Mouse (Mus musculus) stomach, postnatal 0 days (tissue): ENCODE measurements around the gene Rfx8. TPM values are rescaled to one million over a fixed set of nuclear protein-coding genes. Genes with fewer than 3 reads are reported as not detected.
"Not testable (repeated sequence)": the region's sequence is repeated elsewhere in the genome, so short reads cannot be mapped to it uniquely, and the experiment has no call there.

Experiments used
- ATAC-seq: fragments of 200-750 bp; cut with Nextera tagmentation; 2 replicates; pipeline ENCODE4 v1.8.0; 2017; ENCODE audit not compliant: low FRiP score, low TSS enrichment
- DNase-seq: peaks from one replicate; pipeline ENCODE4 v3.0.0-alpha.2; 2016; ENCODE audit warnings: low spot score
- H3K27ac ChIP-seq: fragments of 300-500 bp; sonication (generic); replicated peaks from 2 replicates; pipeline ENCODE4 v1.5.1; 2014; ENCODE audit warnings: mild to moderate bottlenecking, control low read depth
- H3K27me3 ChIP-seq: fragments of 300-500 bp; sonication (generic); 2 replicates; pipeline ENCODE4 v1.6.1; 2014; ENCODE audit warnings: low read length; ENCODE audit not compliant: control insufficient read depth, insufficient read depth
- H3K36me3 ChIP-seq: fragments of 300-500 bp; sonication (generic); 2 replicates; pipeline ENCODE4 v1.6.1; 2014; ENCODE audit warnings: low read length, mixed read lengths; ENCODE audit not compliant: control insufficient read depth, insufficient read depth
- H3K4me1 ChIP-seq: fragments of 300-500 bp; sonication (generic); replicated peaks from 2 replicates; pipeline ENCODE4 v1.6.1; 2014; ENCODE audit warnings: antibody characterized with exemption; ENCODE audit not compliant: control insufficient read depth, insufficient read depth
- H3K4me2 ChIP-seq: fragments of 300-500 bp; sonication (generic); replicated peaks from 2 replicates; pipeline ENCODE4 v1.6.1; 2014; ENCODE audit warnings: low read depth, mild to moderate bottlenecking, control low read depth, moderate library complexity
- H3K4me3 ChIP-seq: fragments of 300-500 bp; sonication (generic); 2 replicates; pipeline ENCODE4 v1.5.1; 2014; ENCODE audit warnings: low read depth, low read length, control low read depth
- H3K9ac ChIP-seq: fragments of 300-500 bp; sonication (generic); 2 replicates; pipeline ENCODE4 v1.6.1; 2014; ENCODE audit warnings: mild to moderate bottlenecking, low read length, control low read depth, mixed read lengths
- H3K9me3 ChIP-seq: fragments of 300-500 bp; sonication (generic); 2 replicates; pipeline ENCODE4 v1.6.1; 2016; ENCODE audit warnings: low read length; ENCODE audit not compliant: control insufficient read depth
- CTCF ChIP-seq: IDR thresholded peaks from 2 replicates; pipeline ENCODE4 v1.5.1; 2016; ENCODE audit warnings: antibody characterized with exemption, low read depth, mild to moderate bottlenecking, moderate library complexity
- EP300 ChIP-seq: optimal IDR thresholded peaks from 2 replicates; pipeline ENCODE3; 2016; ENCODE audit warnings: antibody characterized with exemption
- WGBS: fragments of 180-500 bp; shearing (Covaris S2); extraction: QIAGEN DNeasy Blood & Tissue Kit; methylation state at CpG from one replicate; pipeline ENCODE4 v1.1.7; 2014; 5-methylcytosine and 5-hydroxymethylcytosine counted together
- polyA plus RNA-seq: library from polyadenylated mRNA; unstranded; fragments of >200 nt; fragmentation: Nextera tagmentation; extraction: Ambion mirVana; gene quantifications from 2 replicates; pipeline ENCODE4 v1.2.1, GENCODE M21; 2015

Rfx8 gene
- polyA plus RNA-seq, 1 experiment from 2014 or later: 0.06 TPM

DNA sequence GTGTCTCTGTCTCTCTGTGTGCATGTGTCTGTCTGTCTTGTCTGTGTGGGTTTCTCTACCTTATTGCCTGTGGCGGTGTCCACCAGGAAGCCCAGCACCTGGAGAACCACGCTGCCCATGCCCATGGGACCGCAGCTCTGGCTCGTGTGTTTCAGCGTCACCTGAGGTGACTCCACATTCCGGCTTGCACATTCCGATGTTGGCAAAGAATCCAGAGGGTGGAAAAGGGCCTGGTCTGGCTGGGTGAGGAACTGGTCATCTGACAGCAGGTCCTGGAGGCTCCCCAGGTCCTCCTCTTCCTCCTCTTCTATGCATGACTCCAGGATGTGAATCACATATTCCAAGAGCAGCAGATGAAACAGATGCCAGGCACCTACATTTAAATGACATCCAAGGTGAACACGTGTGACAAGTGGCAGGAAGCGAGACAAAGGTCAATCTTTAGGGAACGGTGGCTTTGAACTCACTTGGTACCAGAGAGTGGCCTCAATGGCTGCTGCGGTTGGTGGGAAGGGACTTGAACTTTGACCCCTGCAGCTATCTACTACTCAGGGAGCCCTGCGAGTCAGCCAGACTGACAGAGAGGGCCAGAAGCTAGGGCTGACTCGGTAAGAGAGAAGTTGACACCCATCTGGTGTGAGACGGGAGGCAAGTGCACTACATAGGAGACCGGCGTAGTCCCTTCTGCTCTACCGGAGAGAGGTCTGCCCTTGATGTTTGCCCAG lies 50.4 kb downstream of the Rfx8 start:
- Histone ChIP-seq H3K4me1 (no peaks in the 10 kb centered on the region), H3K27ac (no peak overlapping the region), H3K9ac (no peak overlapping the region), H3K9me3 (no peaks in the 10 kb centered on the region), H3K4me3 (no peak overlapping the region), H3K4me2 (no peak overlapping the region), H3K36me3 (no peaks in the 10 kb centered on the region), H3K27me3 (no peaks in the 10 kb centered on the region)
- ATAC-seq (no peak), DNase-seq (no peak)
- WGBS: 79% methylated on average over 17 of the region's 17 CpGs
- no peak for TF ChIP-seq CTCF
- no peak for TF ChIP-seq EP300

DNA sequence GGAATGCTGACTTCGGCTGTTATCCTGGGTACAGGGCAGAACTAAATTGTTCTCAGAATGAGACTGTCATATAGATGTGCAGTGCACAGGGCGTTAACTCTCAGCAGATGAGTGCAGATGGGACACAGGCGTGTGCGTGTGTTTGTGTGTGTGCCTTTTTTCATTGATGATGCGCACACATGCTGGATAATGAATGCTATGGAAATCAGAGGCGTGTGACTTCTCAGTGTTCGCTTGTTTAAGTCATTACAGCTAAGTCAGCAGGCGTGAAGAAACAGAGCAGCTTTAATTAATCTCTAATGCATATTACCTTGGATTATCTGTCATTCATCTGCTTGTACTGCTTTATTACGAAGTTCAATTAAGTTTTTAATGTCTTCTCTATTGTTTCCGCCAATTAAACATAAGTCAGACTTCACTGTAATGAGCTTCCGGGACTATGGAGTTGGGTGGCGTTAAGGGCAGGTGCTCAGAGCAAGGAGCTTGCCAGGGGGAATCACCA lies 54.0 kb downstream of the Rfx8 start:
- TF ChIP-seq CTCF (no peak), EP300 (no peak)
- no peak for ATAC-seq
- H3K4me1 ChIP-seq: no peaks in the 10 kb centered on the region
- H3K27ac ChIP-seq: no peak overlapping the region
- no peak overlapping the region for H3K4me3 ChIP-seq
- no peaks in the 10 kb centered on the region for H3K27me3 ChIP-seq
- H3K4me2 ChIP-seq: no peak overlapping the region
- no peaks in the 10 kb centered on the region for H3K9me3 ChIP-seq
- WGBS: 82% methylated on average over 12 of the region's 12 CpGs
- no peak for DNase-seq
- H3K36me3 ChIP-seq: no peaks in the 10 kb centered on the region
- no peak overlapping the region for H3K9ac ChIP-seq

DNA sequence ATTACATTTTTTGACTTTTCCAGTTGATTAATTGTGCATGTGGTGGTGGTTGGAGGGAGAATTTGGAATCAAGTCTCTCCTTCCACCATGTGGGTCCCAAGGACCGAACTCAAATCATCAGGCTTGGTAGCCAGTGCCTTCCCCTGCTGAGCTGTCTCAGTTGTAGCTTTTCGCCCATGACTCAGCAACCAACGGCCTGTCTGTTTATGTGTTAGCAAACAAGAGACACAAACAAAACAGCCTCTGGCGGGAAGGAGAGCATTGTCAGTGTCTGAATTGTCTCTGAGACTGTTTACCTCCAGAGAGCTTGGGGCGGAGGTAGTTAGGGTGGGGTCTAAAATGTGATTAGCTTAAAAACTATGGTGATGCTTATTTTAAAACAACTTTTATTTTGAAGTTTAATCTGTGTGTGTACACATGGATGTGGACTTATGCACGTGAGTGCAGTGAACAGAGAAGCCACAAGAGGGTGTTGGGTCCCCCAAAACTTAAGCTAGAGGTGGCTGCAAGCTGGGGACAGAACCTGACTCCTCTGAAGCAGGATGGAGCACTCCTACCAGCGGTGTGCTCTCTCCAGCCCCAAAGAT lies 56.7 kb downstream of the Rfx8 start:
- Histone ChIP-seq H3K27ac (no peak overlapping the region), H3K4me2 (no peak overlapping the region), H3K4me3 (no peak overlapping the region), H3K4me1 (no peaks in the 10 kb centered on the region), H3K36me3 (no peaks in the 10 kb centered on the region), H3K9ac (no peak overlapping the region), H3K9me3 (no peaks in the 10 kb centered on the region), H3K27me3 (no peaks in the 10 kb centered on the region)
- 80% methylated on average over 7 of the region's 7 CpGs for WGBS
- no peak for DNase-seq
- ATAC-seq: no peak
- TF ChIP-seq CTCF: no peak
- no peak for TF ChIP-seq EP300

DNA sequence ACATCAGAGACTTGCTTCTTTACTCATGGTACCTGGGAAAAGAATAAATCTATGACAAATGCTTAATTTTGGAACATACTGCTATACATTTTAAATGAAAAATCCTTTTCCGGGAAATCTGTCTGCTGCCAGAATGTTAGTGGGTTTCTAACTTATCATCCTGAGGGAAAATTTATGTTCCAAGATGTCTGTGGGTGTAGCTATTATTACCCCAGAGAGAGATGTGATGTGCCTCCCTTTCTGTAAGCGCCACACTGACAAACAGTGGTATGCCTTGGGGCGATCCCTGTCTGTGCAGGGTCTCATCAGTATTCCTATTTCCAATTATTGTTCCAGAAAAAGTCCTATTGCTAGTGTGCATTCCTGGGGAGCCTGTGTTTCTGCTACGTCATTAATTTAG lies 57.7 kb downstream of the Rfx8 start:
- DNase-seq: no peak
- 82% methylated on average over 4 of the region's 4 CpGs for WGBS
- ATAC-seq: no peak

DNA sequence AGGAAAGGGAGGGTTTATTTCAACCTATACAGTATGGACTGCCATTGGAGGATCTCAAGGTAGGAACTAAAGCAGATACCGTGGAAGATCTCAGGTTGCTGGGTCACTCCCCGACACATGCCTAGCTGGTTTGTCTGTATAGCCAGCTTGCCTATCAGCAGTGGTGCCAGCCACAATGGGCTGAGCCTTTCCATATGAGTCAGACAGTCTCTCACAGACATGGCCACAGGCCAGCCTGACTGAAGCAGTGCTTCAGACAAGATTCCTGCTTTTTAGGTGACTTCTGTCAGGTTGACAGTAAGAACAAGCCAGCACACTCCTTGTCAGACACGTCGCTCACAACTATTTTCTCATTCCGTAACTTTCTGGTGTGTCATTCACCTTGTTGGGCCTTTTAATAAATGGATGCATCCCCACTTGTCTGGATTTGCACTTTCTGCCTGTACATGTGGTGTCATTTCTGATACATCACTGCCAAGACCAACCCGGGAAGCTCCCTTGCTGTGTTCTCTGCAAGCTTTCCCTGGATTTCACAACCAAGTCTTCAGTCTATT lies 63.7 kb downstream of the Rfx8 start:
- no peak for TF ChIP-seq EP300
- no peak for TF ChIP-seq CTCF
- no peaks in the 10 kb centered on the region for H3K4me1 ChIP-seq
- WGBS: 57% methylated on average over 6 of the region's 6 CpGs
- no peak overlapping the region for H3K4me2 ChIP-seq
- H3K27ac ChIP-seq: no peak overlapping the region
- peaks cover 2% of the 10 kb centered on the region; the same call in 1 of the 2 replicates for H3K9me3 ChIP-seq
- no peaks in the 10 kb centered on the region for H3K27me3 ChIP-seq
- no peaks in the 10 kb centered on the region for H3K36me3 ChIP-seq
- no peak overlapping the region for H3K4me3 ChIP-seq
- H3K9ac ChIP-seq: no peak overlapping the region
- DNase-seq (no peak), ATAC-seq (no peak)

More for the DNA sequence above, 57.7 kb downstream of the Rfx8 start:
- Histone ChIP-seq H3K4me2 (no peak overlapping the region), H3K27me3 (no peaks in the 10 kb centered on the region), H3K9ac (no peak overlapping the region), H3K27ac (no peak overlapping the region), H3K4me1 (no peaks in the 10 kb centered on the region), H3K4me3 (no peak overlapping the region), H3K36me3 (no peaks in the 10 kb centered on the region), H3K9me3 (peaks cover 2% of the 10 kb centered on the region; the same call in 1 of the 2 replicates)
- TF ChIP-seq EP300 (no peak), CTCF (no peak)

DNA sequence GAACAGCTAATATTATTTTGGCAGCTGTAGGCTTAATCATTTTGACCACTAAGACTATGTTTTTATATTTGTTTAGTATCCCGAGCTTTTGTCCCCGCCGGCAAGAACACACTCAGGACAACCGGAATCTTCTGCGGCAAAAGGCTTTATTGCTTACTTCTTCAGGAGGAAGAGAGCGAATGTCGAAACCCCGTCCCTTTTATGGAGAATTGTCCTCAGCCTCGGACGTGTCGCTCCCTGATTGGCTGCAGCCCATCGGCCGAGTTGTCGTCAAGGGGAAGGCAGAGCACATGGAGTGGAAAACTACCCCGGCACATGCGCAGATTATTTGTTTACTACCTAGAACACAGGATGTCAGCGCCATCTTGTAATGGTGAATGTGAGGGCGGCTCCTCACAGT lies 65.9 kb downstream of the Rfx8 start:
- WGBS: 92% methylated on average over 18 of the region's 18 CpGs
- H3K36me3 ChIP-seq, ATAC-seq, H3K27ac ChIP-seq, H3K4me3 ChIP-seq, H3K9me3 ChIP-seq, H3K4me2 ChIP-seq, H3K4me1 ChIP-seq, DNase-seq, H3K9ac ChIP-seq, H3K27me3 ChIP-seq: not testable (repeated sequence)
